Mouse (Mus musculus): ENCODE results near the gene Tas2r143. TPM values are rescaled to one million over a fixed set of nuclear protein-coding genes. Genes with fewer than 3 reads are reported as not detected.

Tas2r143 gene
- polyA plus RNA-seq, 1 experiment from 2014 or later, result not detected

DNA sequence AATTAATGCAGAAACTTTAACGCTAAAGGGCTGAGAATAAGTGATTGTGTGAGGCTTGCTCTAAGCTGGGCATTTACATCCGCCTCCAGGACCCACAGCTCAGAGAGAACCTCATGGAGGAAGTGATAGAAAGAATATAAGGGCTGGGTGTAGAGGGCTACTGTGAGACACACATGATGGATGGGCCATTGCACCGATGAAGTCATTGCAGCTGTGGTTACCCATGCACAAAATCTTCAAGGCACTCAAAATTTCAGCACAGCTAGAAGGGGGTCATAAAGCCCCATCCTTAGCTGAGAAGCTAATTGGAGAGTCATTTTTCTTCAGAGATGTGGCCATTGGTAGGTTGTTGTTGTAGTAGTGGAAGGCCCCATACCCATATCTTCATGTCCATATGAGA, 1.8 kb upstream of the Tas2r143 start:
- 84% methylated on average over 3 of the region's 3 CpGs for WGBS (ENCODE audit: insufficient replicate concordance)
- no peaks in the 10 kb centered on the region for H3K4me1 ChIP-seq (ENCODE audit: control insufficient read depth, insufficient read depth, low read length)
- H3K9ac ChIP-seq (ENCODE audit: low read depth, low read length), result no peak overlapping the region
- no peak overlapping the region for H3K4me2 ChIP-seq
- H3K4me3 ChIP-seq (ENCODE audit: low read depth, low read length), result no peak overlapping the region
- H3K27ac ChIP-seq (ENCODE audit: low read depth, low read length), result no peak overlapping the region
- no peaks in the 10 kb centered on the region for H3K9me3 ChIP-seq (replicated peaks; ENCODE audit: control insufficient read depth, low read length)
- ATAC-seq (replicated peaks; ENCODE audit: insufficient number of reproducible peaks, low FRiP score, low TSS enrichment), result no peak
- H3K36me3 ChIP-seq (ENCODE audit: control insufficient read depth, insufficient read depth, low read length), result no peaks in the 10 kb centered on the region
- no peaks in the 10 kb centered on the region for H3K27me3 ChIP-seq (ENCODE audit: control insufficient read depth, insufficient read depth, low read length)

GRCm38 (mm10) chr6:42398998-42399397, 1.0 kb upstream of the Tas2r143 start:
- Histone ChIP-seq H3K9me3 (replicated peaks; ENCODE audit: control insufficient read depth, low read length) (no peaks in the 10 kb centered on the region), H3K9ac (ENCODE audit: low read depth, low read length) (no peak overlapping the region), H3K36me3 (ENCODE audit: control insufficient read depth, insufficient read depth, low read length) (no peaks in the 10 kb centered on the region), H3K4me2 (no peak overlapping the region), H3K4me3 (ENCODE audit: low read depth, low read length) (no peak overlapping the region), H3K27me3 (ENCODE audit: control insufficient read depth, insufficient read depth, low read length) (no peaks in the 10 kb centered on the region), H3K4me1 (ENCODE audit: control insufficient read depth, insufficient read depth, low read length) (no peaks in the 10 kb centered on the region), H3K27ac (ENCODE audit: low read depth, low read length) (no peak overlapping the region)
- WGBS (ENCODE audit: insufficient replicate concordance), result 100% methylated on average over 1 of the region's 1 CpGs
- ATAC-seq (replicated peaks; ENCODE audit: insufficient number of reproducible peaks, low FRiP score, low TSS enrichment), result no peak

- H3K9me3 ChIP-seq (replicated peaks; ENCODE audit: control insufficient read depth, low read length), result no peaks in the 10 kb centered on the region
- H3K9ac ChIP-seq (ENCODE audit: low read depth, low read length), result no peak within 1 kb of the TSS
- H3K27ac ChIP-seq (ENCODE audit: low read depth, low read length), result no peak within 1 kb of the TSS
- 0 out of 2 replicates have a peak, but pooled peaks cover 2% of the 10 kb centered on the region for H3K27me3 ChIP-seq (ENCODE audit: control insufficient read depth, insufficient read depth, low read length)
- no peak for ATAC-seq (replicated peaks; ENCODE audit: insufficient number of reproducible peaks, low FRiP score, low TSS enrichment)
- no peak within 1 kb of the TSS for H3K4me2 ChIP-seq
- no peak within 1 kb of the TSS for H3K4me3 ChIP-seq (ENCODE audit: low read depth, low read length)
- H3K36me3 ChIP-seq (ENCODE audit: control insufficient read depth, insufficient read depth, low read length), result no peaks in the 10 kb centered on the region
- H3K4me1 ChIP-seq (ENCODE audit: control insufficient read depth, insufficient read depth, low read length), result peaks cover 3% of the 10 kb centered on the region; the same call in 1 of the 2 replicates
- WGBS (ENCODE audit: insufficient replicate concordance), result 77% methylated on average over 2 of the region's 2 CpGs
Observed at GRCm38 (mm10) chr6:42405134-42405533, 5.1 kb downstream of the Tas2r143 start, which contains the start of gene Tas2r135. TSS of gene Tas2r135 (plus strand) at chr6:42405434.

GRCm38 (mm10) chr6:42419443-42419842, 19.4 kb downstream of the Tas2r143 start:
- Histone ChIP-seq H3K4me2 (no peak overlapping the region), H3K27ac (ENCODE audit: low read depth, low read length) (no peak overlapping the region), H3K4me1 (ENCODE audit: control insufficient read depth, insufficient read depth, low read length) (no peaks in the 10 kb centered on the region), H3K36me3 (ENCODE audit: control insufficient read depth, insufficient read depth, low read length) (no peaks in the 10 kb centered on the region), H3K4me3 (ENCODE audit: low read depth, low read length) (no peak overlapping the region), H3K9me3 (replicated peaks; ENCODE audit: control insufficient read depth, low read length) (no peaks in the 10 kb centered on the region), H3K27me3 (ENCODE audit: control insufficient read depth, insufficient read depth, low read length) (no peaks in the 10 kb centered on the region), H3K9ac (ENCODE audit: low read depth, low read length) (no peak overlapping the region)
- WGBS (ENCODE audit: insufficient replicate concordance), result 85% methylated on average over 2 of the region's 2 CpGs
- ATAC-seq (replicated peaks; ENCODE audit: insufficient number of reproducible peaks, low FRiP score, low TSS enrichment), result no peak

DNA sequence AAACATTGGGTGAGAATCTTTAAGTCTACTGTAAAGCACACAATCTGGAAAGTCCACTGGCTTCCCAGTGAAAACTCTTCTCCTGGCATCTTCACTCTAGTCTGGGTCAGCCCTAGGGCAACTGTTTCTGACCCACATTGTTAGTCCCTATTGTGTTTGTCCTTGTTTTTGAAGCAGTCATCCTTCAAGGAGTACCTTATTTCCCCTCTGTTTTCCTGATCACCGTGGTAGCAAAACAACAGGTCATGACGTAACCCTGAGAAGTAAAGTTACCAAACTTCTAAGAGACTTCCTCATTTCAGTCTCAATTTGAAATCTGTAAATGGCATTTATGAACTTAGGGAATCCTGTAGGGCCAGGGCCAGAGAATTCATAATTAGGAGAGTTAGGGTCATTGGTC, 21.4 kb downstream of the Tas2r143 start:
- H3K36me3 ChIP-seq (ENCODE audit: control insufficient read depth, insufficient read depth, low read length), result no peaks in the 10 kb centered on the region
- no peaks in the 10 kb centered on the region for H3K9me3 ChIP-seq (replicated peaks; ENCODE audit: control insufficient read depth, low read length)
- H3K27ac ChIP-seq (ENCODE audit: low read depth, low read length), result no peak overlapping the region
- no peak overlapping the region for H3K4me3 ChIP-seq (ENCODE audit: low read depth, low read length)
- WGBS (ENCODE audit: insufficient replicate concordance), result 76% methylated on average over 2 of the region's 2 CpGs
- no peak overlapping the region for H3K9ac ChIP-seq (ENCODE audit: low read depth, low read length)
- no peaks in the 10 kb centered on the region for H3K4me1 ChIP-seq (ENCODE audit: control insufficient read depth, insufficient read depth, low read length)
- H3K27me3 ChIP-seq (ENCODE audit: control insufficient read depth, insufficient read depth, low read length), result no peaks in the 10 kb centered on the region
- no peak for ATAC-seq (replicated peaks; ENCODE audit: insufficient number of reproducible peaks, low FRiP score, low TSS enrichment)
- no peak overlapping the region for H3K4me2 ChIP-seq

- Histone ChIP-seq H3K9me3 (replicated peaks; ENCODE audit: control insufficient read depth, low read length) (no peaks in the 10 kb centered on the region), H3K4me1 (ENCODE audit: control insufficient read depth, insufficient read depth, low read length) (no peaks in the 10 kb centered on the region), H3K4me3 (ENCODE audit: low read depth, low read length) (no peak overlapping the region), H3K27me3 (ENCODE audit: control insufficient read depth, insufficient read depth, low read length) (no peaks in the 10 kb centered on the region), H3K9ac (ENCODE audit: low read depth, low read length) (no peak overlapping the region), H3K36me3 (ENCODE audit: control insufficient read depth, insufficient read depth, low read length) (no peaks in the 10 kb centered on the region), H3K27ac (ENCODE audit: low read depth, low read length) (no peak overlapping the region), H3K4me2 (no peak overlapping the region)
- 80% methylated on average over 3 of the region's 3 CpGs for WGBS (ENCODE audit: insufficient replicate concordance)
- ATAC-seq (replicated peaks; ENCODE audit: insufficient number of reproducible peaks, low FRiP score, low TSS enrichment), result no peak
Observed at GRCm38 (mm10) chr6:42424472-42424871, 24.4 kb downstream of the Tas2r143 start.

DNA sequence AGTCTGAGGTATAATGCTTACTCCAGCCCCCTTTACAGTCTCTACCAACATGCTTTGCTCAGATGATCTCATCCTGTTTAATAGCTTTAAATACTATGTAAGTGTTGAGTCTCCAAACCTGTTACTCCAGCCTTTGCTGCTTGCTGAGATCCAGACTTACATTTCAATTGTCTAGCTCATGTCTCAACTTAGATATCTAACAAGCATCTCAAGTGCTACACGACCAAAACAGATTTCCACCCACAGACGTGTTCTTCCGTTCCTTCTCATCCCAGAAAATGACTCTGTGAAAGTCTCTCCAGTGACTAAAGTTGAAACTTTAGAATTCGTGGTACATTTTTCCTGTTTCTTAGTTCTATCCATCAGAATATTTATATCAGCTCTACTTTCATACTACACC, 26.3 kb downstream of the Tas2r143 start:
- WGBS (ENCODE audit: insufficient replicate concordance), result 75% methylated on average over 4 of the region's 4 CpGs
- Histone ChIP-seq H3K36me3 (ENCODE audit: control insufficient read depth, insufficient read depth, low read length) (no peaks in the 10 kb centered on the region), H3K27ac (ENCODE audit: low read depth, low read length) (no peak overlapping the region), H3K9ac (ENCODE audit: low read depth, low read length) (no peak overlapping the region), H3K27me3 (ENCODE audit: control insufficient read depth, insufficient read depth, low read length) (no peaks in the 10 kb centered on the region), H3K9me3 (replicated peaks; ENCODE audit: control insufficient read depth, low read length) (no peaks in the 10 kb centered on the region), H3K4me3 (ENCODE audit: low read depth, low read length) (no peak overlapping the region), H3K4me1 (ENCODE audit: control insufficient read depth, insufficient read depth, low read length) (no peaks in the 10 kb centered on the region), H3K4me2 (no peak overlapping the region)
- ATAC-seq (replicated peaks; ENCODE audit: insufficient number of reproducible peaks, low FRiP score, low TSS enrichment), result no peak

DNA sequence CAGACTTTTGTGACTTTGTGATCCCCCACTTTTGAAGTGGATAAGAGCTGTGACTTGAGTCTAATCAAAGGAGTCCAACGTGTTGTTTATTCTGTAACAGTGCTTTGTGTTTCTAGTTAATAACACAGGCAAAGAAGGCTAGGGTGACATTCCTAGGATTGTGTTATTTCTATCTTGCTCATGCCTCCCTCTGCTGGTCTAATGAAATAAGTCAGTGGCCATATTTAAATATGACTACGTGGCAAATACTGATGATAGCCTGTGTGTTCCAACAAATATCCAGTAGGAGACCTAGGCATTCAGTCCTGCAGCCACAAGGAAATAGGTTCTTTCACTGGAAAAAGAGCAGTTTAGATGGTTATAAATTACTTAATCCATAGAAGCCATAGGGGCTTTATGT, 33.5 kb downstream of the Tas2r143 start:
- 63% methylated on average over 2 of the region's 2 CpGs for WGBS (ENCODE audit: insufficient replicate concordance)

DNA sequence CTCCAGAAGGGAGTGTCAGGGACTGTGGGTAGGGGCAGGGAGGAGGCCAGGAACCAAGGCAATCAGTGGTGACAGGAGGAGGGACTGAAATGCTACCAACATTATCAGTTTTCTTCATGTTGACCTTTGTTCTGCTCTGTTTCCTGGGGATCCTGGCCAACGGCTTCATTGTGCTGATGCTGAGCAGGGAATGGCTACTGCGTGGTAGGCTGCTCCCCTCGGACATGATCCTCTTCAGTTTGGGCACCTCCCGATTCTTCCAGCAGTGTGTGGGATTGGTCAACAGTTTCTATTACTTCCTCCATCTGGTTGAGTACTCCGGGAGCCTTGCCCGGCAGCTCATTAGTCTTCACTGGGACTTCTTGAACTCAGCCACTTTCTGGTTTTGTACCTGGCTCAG, 34.4 kb downstream of the Tas2r143 start, which contains the start of gene Tas2r126:
Gene Tas2r126 (plus strand): TSS at position 90 of the 400 bp plus-strand sequence.
- Histone ChIP-seq H3K27ac (ENCODE audit: low read depth, low read length) (no peak within 1 kb of the TSS), H3K9me3 (replicated peaks; ENCODE audit: control insufficient read depth, low read length) (no peaks in the 10 kb centered on the region), H3K9ac (ENCODE audit: low read depth, low read length) (no peak within 1 kb of the TSS), H3K4me2 (no peak within 1 kb of the TSS), H3K36me3 (ENCODE audit: control insufficient read depth, insufficient read depth, low read length) (no peaks in the 10 kb centered on the region), H3K4me1 (ENCODE audit: control insufficient read depth, insufficient read depth, low read length) (no peaks in the 10 kb centered on the region), H3K4me3 (ENCODE audit: low read depth, low read length) (no peak within 1 kb of the TSS), H3K27me3 (ENCODE audit: control insufficient read depth, insufficient read depth, low read length) (no peaks in the 10 kb centered on the region)
- WGBS (ENCODE audit: insufficient replicate concordance), result 53% methylated on average over 6 of the region's 6 CpGs
- ATAC-seq (replicated peaks; ENCODE audit: insufficient number of reproducible peaks, low FRiP score, low TSS enrichment), result no peak

More for the DNA sequence above, 33.5 kb downstream of the Tas2r143 start:
- no peaks in the 10 kb centered on the region for H3K9me3 ChIP-seq (replicated peaks; ENCODE audit: control insufficient read depth, low read length)
- H3K36me3 ChIP-seq (ENCODE audit: control insufficient read depth, insufficient read depth, low read length), result no peaks in the 10 kb centered on the region
- no peaks in the 10 kb centered on the region for H3K4me1 ChIP-seq (ENCODE audit: control insufficient read depth, insufficient read depth, low read length)
- ATAC-seq (replicated peaks; ENCODE audit: insufficient number of reproducible peaks, low FRiP score, low TSS enrichment), result no peak
- H3K4me2 ChIP-seq, result no peak overlapping the region
- no peak overlapping the region for H3K27ac ChIP-seq (ENCODE audit: low read depth, low read length)
- no peak overlapping the region for H3K9ac ChIP-seq (ENCODE audit: low read depth, low read length)
- no peaks in the 10 kb centered on the region for H3K27me3 ChIP-seq (ENCODE audit: control insufficient read depth, insufficient read depth, low read length)
- no peak overlapping the region for H3K4me3 ChIP-seq (ENCODE audit: low read depth, low read length)
